Mouse (Mus musculus) thymus, postnatal 10 days (tissue): ENCODE measurements around the gene Rapgefl1.

Source experiments
- DNase-seq, 2 experiments: peaks; one replicate each; pipeline ENCODE4 v3.0.0; 2021; ENCODE audit warnings: low spot score in 2 of 2

Rapgefl1 gene

GRCm38 (mm10) chr11:98858759-98859731, 22.5 kb downstream of the Rapgefl1 start:
- peak; percentile 64 to 84 for DNase-seq

GRCm38 (mm10) chr11:98863028-98863750, 26.6 kb downstream of the Rapgefl1 start, which contains the start of gene Wipf2:
TSS of gene Wipf2 (plus strand) at chr11:98863638.
- DNase-seq, result peak; percentile 94 to 96

- DNase-seq, result peak; percentile 60 to 62
Observed at GRCm38 (mm10) chr11:98863751-98864429, 27.3 kb downstream of the Rapgefl1 start.

- no peak for DNase-seq
Observed at GRCm38 (mm10) chr11:98867293-98867692, 30.7 kb downstream of the Rapgefl1 start.

- no peak for DNase-seq
Observed at GRCm38 (mm10) chr11:98869906-98870305, 33.3 kb downstream of the Rapgefl1 start.

GRCm38 (mm10) chr11:98870791-98871190, 34.2 kb downstream of the Rapgefl1 start:
- no peak for DNase-seq

GRCm38 (mm10) chr11:98871416-98871815, 34.8 kb downstream of the Rapgefl1 start:
- no peak for DNase-seq

- DNase-seq, result no peak
Observed at GRCm38 (mm10) chr11:98872040-98872439, 35.5 kb downstream of the Rapgefl1 start.

GRCm38 (mm10) chr11:98873900-98874299, 37.3 kb downstream of the Rapgefl1 start:
- DNase-seq, result no peak

GRCm38 (mm10) chr11:98877001-98877400, 40.4 kb downstream of the Rapgefl1 start:
- DNase-seq, result no peak

- no peak for DNase-seq
Observed at GRCm38 (mm10) chr11:98887703-98888102, 51.1 kb downstream of the Rapgefl1 start.

- no peak for DNase-seq
Observed at GRCm38 (mm10) chr11:98889077-98889476, 52.5 kb downstream of the Rapgefl1 start.

- DNase-seq, result no peak
Observed at GRCm38 (mm10) chr11:98889977-98890376, 53.4 kb downstream of the Rapgefl1 start.

- DNase-seq, result no peak
Observed at GRCm38 (mm10) chr11:98892426-98892825, 55.8 kb downstream of the Rapgefl1 start.

GRCm38 (mm10) chr11:98900529-98901125, 64.0 kb downstream of the Rapgefl1 start:
- DNase-seq, result no peak

- DNase-seq, result no peak
Observed at GRCm38 (mm10) chr11:98902621-98903245, 66.1 kb downstream of the Rapgefl1 start.
